Mouse (Mus musculus) lung, adult 2 months (tissue): ENCODE measurements around the gene Asphd2.

Source experiments
- CTCF ChIP-seq: fragments of 200-500 bp; IDR thresholded peaks from 2 replicates; pipeline ENCODE4 v1.5.1; 2011; ENCODE audit warnings: mild to moderate bottlenecking, low read length, control low read depth; ENCODE audit not compliant: insufficient read depth
- POLR2A ChIP-seq: fragments of 200-500 bp; IDR thresholded peaks from 2 replicates; pipeline ENCODE4 v1.6.1; 2011; ENCODE audit warnings: low read depth, mild to moderate bottlenecking, control low read depth, low read length, borderline replicate concordance; ENCODE audit errors: extremely low read depth

- TF ChIP-seq CTCF: no peak
- TF ChIP-seq POLR2A: no peak
Measured at GRCm38 (mm10) chr5:112411072-112411471, 16.4 kb upstream of the Asphd2 start.
